Mouse (Mus musculus) kidney, adult 18-20 months (tissue): ENCODE results near the gene Pdcd4.
"Not testable (repeated sequence)": the region's sequence is repeated elsewhere in the genome, so short reads cannot be mapped to it uniquely, and the experiment has no call there.

Experiments used
- DNase-seq: peaks from one replicate; pipeline ENCODE4 v3.0.0; 2021

Gene Pdcd4

DNA sequence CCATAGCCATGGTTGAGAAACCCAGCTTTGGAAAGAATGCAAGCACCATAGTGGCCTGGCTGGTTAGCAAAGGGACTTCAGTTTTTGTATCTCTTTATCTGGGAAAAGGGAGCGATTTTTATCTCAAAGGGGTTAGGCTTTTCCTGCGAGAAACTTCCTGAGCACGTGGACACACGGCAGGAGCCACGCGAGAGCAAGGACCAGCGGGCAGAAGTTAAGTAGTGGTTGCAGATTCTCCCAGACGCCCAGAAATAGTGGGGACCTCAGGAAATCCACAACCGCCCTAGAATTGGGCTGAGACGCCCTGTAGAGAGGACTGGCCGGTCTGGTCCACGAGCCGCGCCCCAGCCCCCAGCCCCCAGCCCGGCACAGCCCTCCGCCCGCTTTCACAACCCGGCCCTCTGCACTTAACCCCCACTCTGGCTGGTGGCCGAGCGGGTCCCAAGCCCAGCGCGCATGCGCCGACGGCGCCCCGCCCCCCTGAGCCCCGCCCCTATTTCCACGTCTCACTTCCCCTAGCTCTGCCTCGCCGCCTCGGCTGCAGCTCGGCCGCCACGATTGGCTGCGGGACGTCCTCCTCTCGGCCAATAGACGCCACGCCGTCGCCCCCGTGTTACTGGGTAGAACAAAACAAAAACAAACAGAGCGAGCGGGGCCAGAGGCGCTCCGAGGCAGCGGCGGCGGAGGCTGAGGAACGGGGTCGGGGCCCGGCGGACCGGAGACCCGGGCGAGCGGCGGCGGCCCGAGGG is 10.9 kb downstream of the Pdcd4 start:
- peak; percentile 93 for DNase-seq

DNA sequence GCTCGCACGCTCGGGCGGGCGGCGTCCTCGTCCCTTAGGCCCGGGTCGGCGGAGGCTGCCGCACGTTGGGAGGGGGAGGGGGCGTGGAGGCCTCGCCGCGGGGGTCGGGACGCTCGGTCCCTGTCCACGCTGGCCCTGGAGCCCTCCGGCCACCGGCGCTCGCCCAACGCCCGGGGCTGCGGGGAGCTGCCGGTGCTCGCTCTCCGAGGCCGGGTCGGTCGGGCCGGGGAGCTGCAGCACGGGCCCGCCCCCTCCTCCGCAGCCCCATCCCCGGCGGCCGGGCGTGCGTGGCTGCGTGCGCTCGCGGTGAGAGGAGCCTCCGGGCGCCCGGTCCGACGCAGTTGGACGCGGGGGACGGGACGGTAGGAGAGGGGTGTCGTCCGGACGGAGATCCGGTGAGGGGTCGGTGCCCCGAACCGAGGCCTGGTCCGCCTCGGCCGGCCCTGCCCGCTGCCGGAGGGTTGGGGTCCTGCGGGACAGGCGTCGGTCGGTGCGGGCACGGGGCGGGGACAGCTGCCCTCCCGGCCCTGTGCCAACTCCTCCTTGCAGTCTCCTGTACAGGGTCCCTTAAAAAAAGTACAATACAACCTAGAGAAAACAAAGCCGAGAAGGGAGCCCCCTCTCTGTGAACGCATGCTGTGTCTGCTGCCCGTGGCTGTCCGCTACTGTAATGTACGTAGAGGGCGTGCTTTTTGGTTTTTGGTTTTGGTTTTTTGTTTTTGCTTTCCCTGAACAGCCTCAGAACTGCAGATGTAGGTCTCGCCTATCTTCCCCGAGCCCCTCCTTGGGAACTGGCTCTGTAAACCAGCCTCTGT is 11.7 kb downstream of the Pdcd4 start:
- DNase-seq, result peak; percentile 54

DNA sequence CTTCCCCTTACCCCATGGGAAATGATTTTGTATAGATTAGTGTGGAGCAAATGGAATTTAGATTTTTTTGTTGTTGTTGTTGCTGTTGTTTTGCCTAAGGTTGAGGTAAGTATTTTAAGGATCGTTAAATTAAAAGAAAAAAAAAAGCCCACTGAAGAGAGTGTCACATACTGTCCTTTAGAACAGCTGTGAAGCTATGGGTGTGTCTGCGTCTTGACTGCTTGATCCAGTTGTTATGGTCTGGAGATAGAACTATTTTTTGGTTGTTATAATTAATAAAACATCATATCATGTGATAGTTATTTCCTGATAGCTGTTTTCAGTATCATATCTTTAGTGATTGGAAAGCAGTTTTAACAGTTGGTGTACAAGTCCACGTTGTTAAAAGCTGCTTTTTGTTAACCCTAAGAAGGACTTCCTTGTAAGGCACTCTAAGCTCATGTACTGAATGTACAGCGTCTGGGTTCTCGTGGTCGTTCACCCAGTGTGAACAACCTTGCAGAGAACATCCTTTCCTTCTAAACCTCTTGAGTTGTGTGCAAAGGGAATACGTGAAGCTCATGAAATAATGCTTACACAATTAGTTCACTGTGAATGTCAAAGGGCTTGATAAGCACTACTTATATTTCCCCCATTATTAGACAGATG is 12.9 kb downstream of the Pdcd4 start:
- DNase-seq, result no peak

DNA sequence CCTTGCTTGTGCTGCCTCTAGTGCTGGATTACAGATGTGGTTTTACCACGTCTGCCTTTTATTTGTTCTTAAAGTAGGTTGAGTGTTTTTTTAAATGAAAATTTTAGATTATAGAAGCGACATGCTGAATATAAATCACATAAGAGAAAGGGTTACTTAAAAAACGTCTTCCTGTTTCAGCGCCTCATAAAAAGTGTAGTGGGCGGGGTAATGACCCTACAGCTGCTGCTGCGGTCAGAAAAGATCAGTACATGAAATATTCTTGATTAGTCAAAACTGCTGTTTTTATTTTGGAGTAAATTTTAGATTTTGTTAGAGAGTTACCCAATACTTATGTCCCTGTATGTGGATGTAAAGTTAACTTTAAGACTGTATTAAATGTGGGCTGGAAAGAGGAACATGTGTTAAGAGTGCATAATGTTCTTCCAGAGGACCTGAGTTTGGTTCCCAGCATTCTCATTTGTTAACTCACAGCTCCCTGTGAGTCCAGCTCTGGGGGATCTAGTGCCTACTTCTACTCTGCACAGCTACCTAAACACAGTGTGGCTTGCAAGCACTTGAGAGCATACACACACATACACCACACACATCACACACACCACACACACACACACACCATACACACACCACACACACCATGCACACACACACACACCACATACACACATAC is 14.1 kb downstream of the Pdcd4 start:
- DNase-seq, result no peak

DNA sequence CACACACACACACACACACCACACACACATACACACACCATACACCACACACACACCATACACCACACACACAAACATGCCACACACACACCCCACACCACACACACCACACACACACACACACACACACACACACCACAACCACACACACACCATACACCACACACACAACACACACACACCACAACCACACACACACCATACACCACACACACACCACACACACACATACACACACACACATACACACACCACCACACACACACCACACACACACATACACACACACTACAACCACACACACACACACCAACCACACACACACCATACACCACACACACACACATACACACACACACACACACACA is 14.7 kb downstream of the Pdcd4 start:
- DNase-seq, result not testable (repeated sequence)

DNA sequence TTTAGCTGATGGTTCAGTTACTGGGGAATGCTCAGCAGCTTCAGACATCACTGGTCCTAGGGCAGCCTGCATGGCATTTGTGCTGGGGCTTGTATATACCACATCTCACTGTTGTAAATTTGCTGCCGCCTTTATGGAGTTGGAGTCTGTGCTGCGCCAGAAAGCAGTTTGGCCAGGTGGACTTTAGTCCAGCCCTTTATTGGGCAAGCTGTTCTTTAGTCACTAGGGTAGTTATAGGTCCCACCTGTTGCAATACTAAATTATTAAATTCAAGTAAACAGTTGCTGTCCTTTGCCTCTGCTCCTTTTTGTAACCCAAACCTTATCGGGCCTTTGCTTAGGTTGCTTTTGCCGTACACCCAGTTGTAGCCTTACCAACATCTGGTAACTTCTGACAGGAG is 22.9 kb downstream of the Pdcd4 start:
- DNase-seq, result no peak

DNA sequence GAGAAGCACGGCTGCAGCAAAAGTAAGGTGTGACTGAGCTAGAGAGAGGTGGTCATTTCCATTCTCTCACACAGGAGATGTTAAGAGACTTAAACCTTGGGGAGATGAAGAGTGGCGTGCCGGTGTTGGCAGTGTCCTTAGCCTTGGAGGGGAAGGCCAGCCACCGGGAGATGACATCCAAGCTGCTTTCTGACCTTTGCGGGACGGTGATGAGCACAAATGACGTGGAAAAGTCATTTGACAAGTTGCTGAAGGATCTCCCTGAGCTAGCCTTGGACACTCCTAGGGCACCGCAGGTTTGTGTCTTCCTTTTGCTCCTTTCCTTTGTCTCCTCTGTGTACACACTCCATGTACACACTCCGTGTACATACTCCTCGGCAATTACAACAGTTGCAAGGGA is 27.5 kb downstream of the Pdcd4 start:
- no peak for DNase-seq

DNA sequence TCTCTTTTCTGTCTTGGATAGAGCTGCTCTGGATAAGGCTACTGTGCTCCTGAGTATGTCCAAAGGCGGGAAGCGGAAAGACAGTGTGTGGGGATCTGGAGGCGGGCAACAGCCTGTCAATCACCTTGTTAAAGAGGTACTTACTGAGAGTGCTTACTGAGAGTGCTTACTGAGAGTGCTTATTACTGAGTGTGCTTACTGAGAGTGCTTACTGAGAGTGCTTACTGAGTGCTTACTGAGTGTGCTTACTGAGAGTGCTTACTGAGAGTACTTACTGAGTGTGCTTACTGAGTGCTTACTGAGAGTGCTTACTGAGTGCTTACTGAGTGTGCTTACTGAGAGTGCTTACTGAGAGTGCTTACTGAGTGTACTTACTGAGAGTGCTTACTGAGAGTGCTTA is 30.0 kb downstream of the Pdcd4 start:
- DNase-seq, result not testable (repeated sequence)

DNA sequence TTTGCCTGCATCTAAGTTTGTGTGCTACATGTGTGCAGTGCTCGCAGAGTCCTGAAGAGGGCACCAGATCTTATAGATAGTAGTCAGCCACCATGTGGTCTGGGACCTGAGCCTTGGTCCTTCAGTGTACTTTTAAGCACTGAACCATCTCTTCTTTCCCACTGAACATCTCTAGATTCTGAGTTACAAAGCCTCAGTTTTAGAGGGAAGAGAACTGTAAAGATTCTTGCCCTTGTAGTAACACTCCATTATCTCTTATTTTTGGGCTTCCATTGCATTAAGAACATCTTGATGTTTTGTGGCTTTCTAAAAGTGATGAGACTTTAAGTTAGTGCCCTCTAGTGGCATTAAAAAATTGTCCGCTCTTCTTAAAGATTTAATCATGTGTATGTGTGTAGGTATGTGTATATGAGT is 33.3 kb downstream of the Pdcd4 start:
- DNase-seq, result no peak

DNA sequence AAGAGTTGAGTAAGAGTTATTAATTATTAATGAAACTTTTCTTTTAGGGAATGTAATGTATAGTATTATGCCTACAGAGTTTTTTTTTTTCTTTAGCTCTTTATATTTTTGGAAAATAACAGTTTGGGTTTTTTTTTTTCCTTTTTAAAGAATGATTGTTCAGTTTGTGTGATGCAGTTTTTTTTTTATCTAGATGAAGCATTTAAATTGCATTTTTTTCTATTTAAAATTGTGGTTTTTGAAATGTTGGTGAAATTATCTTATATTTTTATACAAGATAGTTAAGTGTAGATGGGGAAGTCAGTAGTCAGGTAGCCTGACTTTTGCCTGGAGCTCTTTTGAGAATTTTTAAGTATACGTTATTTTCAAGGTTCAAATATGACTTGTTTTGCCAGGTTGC is 34.7 kb downstream of the Pdcd4 start:
- DNase-seq, result no peak

DNA sequence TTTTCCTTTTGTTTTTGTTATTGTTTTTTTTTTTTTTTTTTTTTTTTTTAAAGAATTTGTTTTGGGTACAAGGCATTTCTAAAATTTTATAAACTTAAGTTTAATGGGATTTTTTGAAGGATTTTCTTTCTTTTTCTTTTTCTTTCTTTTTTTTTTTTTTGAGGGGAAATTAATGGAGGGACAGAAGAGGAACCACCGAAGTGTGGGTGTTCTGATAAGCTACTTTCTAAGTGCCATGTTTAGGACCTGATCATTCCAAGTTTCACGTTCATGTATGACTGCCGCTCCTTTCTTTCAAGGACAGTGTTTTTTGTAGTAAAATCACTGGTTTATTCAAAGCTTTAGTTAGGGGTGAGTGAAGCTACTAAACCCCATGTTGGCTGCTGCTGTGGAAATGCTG is 37.2 kb downstream of the Pdcd4 start:
- no peak for DNase-seq

DNA sequence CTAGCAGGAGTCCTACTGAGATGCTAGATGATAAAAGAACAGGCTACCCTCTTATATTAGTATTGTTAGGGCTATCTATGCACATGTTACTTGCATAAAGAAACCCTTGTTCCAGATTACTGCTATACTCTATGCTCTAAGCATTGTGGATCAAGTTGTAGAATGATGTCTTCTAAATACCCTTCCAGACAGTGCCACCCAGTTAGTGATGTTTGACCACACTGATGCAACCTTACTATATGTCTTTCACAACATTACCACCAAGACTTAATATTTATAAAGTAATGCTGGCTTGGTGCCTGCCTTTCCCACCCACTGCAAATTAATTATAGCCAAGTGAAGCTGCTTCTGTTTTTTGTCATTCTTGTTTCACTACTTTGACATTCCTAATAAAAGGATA is 41.0 kb downstream of the Pdcd4 start:
- DNase-seq, result no peak

DNA sequence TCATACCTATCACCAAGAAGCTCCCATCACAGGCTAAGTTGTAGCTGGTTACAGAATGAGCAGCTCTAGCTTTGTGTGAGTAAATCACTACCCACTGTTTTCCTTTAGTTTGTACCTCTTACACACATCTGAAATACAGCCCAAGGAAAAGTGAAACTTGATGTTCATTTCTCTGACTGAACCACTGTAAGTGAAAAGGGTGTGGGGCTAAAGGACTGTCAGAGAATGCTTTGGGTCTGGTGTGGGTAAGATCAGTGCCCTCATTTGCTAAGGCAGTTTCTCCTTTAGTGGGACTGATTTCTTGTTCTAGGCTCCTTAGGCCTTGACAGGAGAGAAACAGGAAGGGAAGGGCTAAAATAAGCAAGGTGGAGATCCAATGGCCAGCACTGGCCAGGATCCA is 42.0 kb downstream of the Pdcd4 start:
- DNase-seq, result no peak

DNA sequence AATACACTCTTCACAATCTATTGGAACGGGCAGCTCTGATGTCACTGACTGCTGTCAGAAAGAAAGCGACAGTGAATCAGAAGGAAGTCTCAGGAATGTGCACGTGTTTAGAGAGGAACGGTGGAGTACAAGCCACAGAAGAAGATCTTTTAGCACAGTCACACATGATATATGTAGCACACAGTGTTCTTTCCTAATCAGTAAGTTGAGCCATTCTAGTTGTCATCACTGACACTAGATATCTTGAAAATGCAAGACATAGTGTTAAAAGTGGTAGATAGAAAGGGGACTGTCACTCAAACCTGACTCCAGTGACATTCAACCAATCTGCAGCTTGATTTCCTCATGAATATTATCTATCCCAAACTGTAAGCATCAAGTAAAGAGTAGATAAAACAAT is 47.4 kb downstream of the Pdcd4 start:
- no peak for DNase-seq

DNA sequence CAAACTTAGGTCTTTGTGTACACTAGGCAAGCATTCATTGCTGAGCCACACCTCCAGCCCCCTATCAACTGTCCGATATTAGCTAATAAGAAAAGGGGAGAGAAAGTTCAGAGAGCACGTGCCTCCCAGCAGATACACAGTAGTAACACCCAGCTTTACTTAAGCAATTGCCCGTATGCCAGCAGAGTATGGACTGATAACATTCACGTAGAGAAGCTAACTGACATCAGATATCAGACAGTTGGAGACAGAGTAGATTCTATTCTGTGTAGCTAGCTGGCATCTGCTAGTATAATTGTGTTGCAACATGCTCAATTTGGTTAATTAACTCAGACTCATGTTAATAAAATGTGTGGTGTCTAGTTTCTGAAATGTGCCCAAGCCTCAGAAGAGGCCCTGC is 49.1 kb downstream of the Pdcd4 start:
- DNase-seq, result no peak

DNA sequence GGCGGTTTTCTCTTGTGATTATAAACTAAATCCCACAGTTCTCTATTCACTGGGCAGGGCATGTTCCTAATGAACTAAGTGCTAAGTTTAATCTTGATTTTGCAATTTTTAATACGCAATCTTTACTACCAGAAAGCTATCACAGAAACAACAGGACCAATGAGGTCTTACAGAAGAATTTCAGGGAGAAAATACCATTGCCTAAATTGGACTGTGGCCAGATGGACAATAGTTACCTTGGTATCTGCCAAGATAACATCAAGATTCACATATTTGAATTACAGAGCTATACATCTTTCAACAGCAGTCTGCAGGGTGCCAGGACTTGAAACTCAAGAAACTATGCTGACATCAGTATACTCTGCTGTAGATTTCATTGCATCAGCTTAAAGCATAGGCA is 50.3 kb downstream of the Pdcd4 start:
- DNase-seq, result no peak

DNA sequence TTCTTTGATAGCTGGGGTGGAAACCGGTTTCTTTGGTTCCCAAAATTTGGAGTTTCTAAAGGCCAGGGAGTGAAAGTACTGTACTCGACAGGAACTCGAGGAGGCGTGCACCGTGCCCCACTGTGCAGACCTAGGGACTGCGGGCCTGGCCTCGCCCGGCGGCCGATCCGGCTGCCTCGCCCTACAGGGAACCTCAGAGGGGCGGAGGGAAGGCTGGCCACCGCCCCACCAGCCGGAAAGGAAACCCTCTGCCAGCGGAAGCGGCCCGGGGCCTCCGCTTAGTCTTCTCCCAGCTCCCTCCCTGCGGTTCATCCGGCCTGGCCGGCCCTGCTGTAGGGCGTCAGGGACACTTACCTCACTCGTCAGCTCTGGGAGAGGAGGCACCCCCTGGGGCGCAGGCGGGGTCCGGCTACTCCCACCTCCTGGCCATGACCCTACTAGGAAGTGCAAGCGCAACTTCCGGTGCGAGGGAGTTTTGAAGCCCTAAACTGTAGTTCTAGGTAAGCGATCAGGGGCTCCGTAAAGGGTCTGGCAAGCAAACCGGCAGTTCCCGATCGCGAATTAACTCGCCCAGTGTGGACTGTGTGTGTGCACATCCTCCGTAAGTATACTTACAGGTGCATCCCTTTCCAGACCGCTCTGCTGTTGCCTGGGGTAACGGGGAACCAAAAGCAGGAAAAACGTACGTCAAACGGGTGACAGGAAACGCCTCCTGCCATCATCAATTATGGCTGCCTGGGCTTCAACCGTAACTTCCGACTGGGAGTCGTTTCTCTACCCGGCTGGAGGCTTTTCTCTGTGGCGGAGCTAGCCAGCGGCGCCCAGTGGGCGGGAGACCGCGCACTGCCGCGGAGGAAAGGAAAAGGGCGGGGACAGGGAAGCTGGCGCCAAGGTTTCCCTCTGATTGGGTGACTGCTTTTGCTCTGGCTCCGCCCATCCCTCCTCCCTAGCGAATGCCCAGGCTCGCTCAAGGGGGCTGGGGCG is 52.1 kb downstream of the Pdcd4 start, which contains the start of the genes Shoc2 and Bbip1:
TSS of gene Shoc2 (plus strand) at position 505 of the 984 bp plus-strand sequence.
TSS of gene Bbip1 (minus strand) at position 826 of the 984 bp plus-strand sequence.
- DNase-seq, result peak; percentile 98

DNA sequence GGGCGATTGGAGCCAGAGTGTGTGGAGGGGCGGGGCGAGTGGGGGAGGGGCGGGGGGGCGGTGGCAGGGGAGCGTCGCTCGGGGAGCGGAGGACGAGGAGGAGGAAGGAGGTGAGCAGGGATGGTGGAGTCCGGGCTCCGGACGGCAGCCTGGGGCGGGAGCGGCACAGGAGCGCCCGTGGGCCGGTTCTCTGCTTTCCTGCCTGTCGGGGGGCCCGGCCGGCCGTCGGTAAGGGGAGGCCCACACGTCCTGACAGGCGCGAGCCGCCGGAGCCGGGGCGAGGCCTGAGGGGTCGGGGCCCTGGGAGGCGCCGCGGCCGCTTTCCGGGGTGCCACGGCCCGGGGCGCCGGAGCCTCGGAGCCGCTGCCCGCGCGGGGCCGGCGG is 52.7 kb downstream of the Pdcd4 start:
- DNase-seq, result no peak

DNA sequence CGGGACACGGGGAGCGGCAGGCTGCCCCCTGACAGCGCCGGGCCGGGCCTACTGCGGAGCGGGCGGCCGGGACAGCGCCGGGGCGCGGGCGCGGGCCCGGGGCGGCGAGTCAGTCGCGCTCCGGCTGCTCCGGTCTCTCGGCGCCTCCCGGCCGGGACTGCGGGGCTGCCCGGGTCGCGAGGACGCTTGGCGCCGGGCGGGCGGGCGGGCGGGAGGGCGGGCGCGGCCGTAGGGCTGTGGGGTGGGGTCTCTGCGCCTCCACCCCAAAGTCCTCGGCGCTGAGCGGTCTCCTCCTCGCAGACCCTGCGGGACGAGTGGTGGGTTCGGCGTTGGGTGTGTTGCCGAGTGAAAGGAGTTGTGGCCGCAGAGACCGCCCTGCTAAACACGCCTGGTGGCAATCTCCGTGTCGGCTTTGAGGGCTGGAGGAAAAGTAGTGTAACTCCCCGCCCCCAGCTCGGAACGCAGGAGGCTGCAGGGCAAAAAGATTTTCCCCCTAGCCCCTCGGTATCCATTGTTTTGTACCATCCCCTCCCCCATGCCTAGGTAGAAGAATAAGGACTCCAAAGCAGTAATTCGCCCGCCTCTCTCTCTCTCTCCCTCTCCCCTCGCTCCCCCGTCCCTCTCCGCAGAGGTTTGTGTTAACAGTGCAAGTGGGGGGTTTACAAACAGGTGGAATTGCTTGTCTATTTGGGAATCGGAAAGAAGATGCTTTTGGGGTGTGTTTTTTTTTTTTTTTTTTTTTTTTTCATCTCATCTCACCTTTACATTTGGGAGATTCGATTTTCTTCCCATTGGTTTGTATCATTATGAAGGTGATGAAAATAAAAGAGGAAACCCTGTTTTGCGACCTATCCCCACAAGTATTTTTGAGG is 53.4 kb downstream of the Pdcd4 start:
- DNase-seq, result peak; percentile 41

DNA sequence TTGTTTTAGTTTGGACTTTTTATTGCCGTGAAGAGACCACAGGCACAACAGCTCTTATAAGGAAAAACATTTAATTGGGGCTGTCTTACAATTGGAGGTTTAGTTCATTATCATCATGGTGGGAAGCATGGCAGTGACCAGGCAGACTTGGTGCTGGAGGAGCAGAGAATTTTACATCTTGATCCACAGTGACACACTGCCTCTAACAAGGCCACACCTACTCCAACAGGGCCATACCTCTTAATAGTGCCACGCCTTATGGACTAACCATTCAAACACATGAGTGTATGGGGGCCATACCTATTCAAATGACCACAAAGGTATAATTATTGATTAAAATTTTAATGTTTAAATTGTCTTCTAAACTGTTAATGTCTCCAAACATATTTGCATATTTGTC is 65.5 kb downstream of the Pdcd4 start:
- DNase-seq, result no peak

DNA sequence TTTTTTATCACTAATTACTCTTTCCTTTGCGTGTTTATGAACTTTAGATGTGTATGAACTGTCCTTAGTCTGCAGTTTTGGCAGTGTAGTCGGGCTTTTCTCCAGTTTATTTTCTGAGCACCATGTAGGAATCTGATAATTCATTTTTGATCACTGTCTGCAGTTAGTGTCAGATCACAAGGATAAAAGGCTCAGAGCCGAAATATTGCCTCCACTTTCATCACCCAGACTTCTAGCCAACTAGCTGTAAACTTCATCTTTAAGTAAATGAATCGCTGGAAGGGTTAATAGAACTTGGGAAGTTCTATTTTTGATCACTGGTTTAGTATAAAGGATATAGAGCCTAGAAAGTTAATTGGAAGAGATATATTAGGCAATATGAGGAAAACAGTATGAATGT is 70.5 kb downstream of the Pdcd4 start:
- DNase-seq, result no peak
